Mouse (Mus musculus) liver, embryonic 12.5 days (tissue): ENCODE data around the gene Apeh. TPM values are rescaled to one million over a fixed set of nuclear protein-coding genes. Genes with fewer than 3 reads are reported as not detected.

Experiments
- ATAC-seq: fragments of 200-750 bp; cut with Nextera tagmentation; 2 replicates; pipeline ENCODE4 v1.8.0; 2017; ENCODE audit warnings: moderate number of reproducible peaks, mild to moderate bottlenecking, moderate library complexity
- H3K27ac ChIP-seq: fragments of 300-500 bp; sonication (generic); 2 replicates; pipeline ENCODE4 v1.5.1; 2016; ENCODE audit warnings: mild to moderate bottlenecking
- H3K27me3 ChIP-seq: fragments of 300-500 bp; sonication (generic); replicated peaks from 2 replicates; pipeline ENCODE4 v1.6.1; 2016; ENCODE audit warnings: mild to moderate bottlenecking, moderate library complexity
- H3K36me3 ChIP-seq: fragments of 300-500 bp; sonication (generic); 2 replicates; pipeline ENCODE4 v1.6.1; 2016; ENCODE audit warnings: mild to moderate bottlenecking, moderate library complexity
- H3K4me1 ChIP-seq: fragments of 300-500 bp; sonication (generic); 2 replicates; pipeline ENCODE4 v1.6.1; 2016
- H3K4me2 ChIP-seq: fragments of 300-500 bp; sonication (generic); 2 replicates; pipeline ENCODE4 v1.6.1; 2016; ENCODE audit warnings: mild to moderate bottlenecking, moderate library complexity
- H3K4me3 ChIP-seq: fragments of 300-500 bp; sonication (generic); 2 replicates; pipeline ENCODE4 v1.5.1; 2016; ENCODE audit warnings: mild to moderate bottlenecking, moderate library complexity
- H3K9ac ChIP-seq: fragments of 300-500 bp; sonication (generic); 2 replicates; pipeline ENCODE4 v1.6.1; 2016; ENCODE audit warnings: mild to moderate bottlenecking, moderate library complexity
- H3K9me3 ChIP-seq: fragments of 300-500 bp; sonication (generic); replicated peaks from 2 replicates; pipeline ENCODE4 v1.6.1; 2016; ENCODE audit warnings: mild to moderate bottlenecking, moderate library complexity
- WGBS: fragments of 180-500 bp; shearing (Covaris S2); methylation state at CpG from one replicate; pipeline ENCODE4 v1.1.7; 2016; ENCODE audit not compliant: insufficient replicate concordance; 5-methylcytosine and 5-hydroxymethylcytosine counted together
- polyA plus RNA-seq: library from polyadenylated mRNA; unstranded; fragments of >200 nt; fragmentation: Nextera tagmentation; extraction: Ambion mirVana; gene quantifications from 2 replicates; pipeline ENCODE4 v1.2.1, GENCODE M21; 2016

The Apeh gene
- polyA plus RNA-seq, 1 experiment from 2014 or later: 215 TPM

GRCm38 (mm10) chr9:108054331-108055040, 39.9 kb downstream of the Apeh start:
- 90% methylated on average over 22 of the region's 22 CpGs for WGBS
- no peak overlapping the region for H3K27ac ChIP-seq
- H3K4me3 ChIP-seq: no peak overlapping the region
- ATAC-seq: no peak
- H3K4me1 ChIP-seq: peaks cover 42% of the 10 kb centered on the region
- peaks cover 91% of the 10 kb centered on the region for H3K36me3 ChIP-seq
- no peaks in the 10 kb centered on the region for H3K27me3 ChIP-seq
- no peaks in the 10 kb centered on the region for H3K9me3 ChIP-seq
- H3K4me2 ChIP-seq: no peak overlapping the region
- no peak overlapping the region for H3K9ac ChIP-seq

GRCm38 (mm10) chr9:108053665-108054225, 40.7 kb downstream of the Apeh start:
- peak overlapping the region; percentile 36; the same call in 1 of the 2 replicates for H3K9ac ChIP-seq
- WGBS: 89% methylated on average over 15 of the region's 15 CpGs
- H3K27me3 ChIP-seq: no peaks in the 10 kb centered on the region
- peaks cover 84% of the 10 kb centered on the region for H3K36me3 ChIP-seq
- no peak for ATAC-seq
- H3K4me2 ChIP-seq: peak overlapping the region; percentile 44; the same call in 1 of the 2 replicates
- H3K4me3 ChIP-seq: no peak overlapping the region; the same call in 1 of the 2 replicates
- H3K9me3 ChIP-seq: no peaks in the 10 kb centered on the region
- H3K27ac ChIP-seq: peak overlapping the region; percentile 63
- peaks cover 44% of the 10 kb centered on the region for H3K4me1 ChIP-seq

GRCm38 (mm10) chr9:108052885-108053664, 41.3 kb downstream of the Apeh start, which contains the start of gene Amigo3:
TSS of gene Amigo3 (plus strand) at chr9:108053159.
- Histone ChIP-seq H3K27ac (peak within 1 kb of the TSS; percentile 63), H3K27me3 (no peaks in the 10 kb centered on the region), H3K4me1 (peaks cover 50% of the 10 kb centered on the region), H3K4me2 (peak within 1 kb of the TSS; percentile 44), H3K9ac (peak within 1 kb of the TSS; percentile 36), H3K9me3 (no peaks in the 10 kb centered on the region), H3K4me3 (peak within 1 kb of the TSS; percentile 4; the same call in 1 of the 2 replicates), H3K36me3 (peaks cover 77% of the 10 kb centered on the region)
- peak; percentile 46 for ATAC-seq
- 54% methylated on average over 20 of the region's 20 CpGs for WGBS

- peak overlapping the region; percentile 52 for H3K27ac ChIP-seq
- peaks cover 57% of the 10 kb centered on the region for H3K4me1 ChIP-seq
These were observed 42.0 kb downstream of the Apeh start for GRCm38 (mm10) chr9:108052411-108052810.

GRCm38 (mm10) chr9:108051931-108052220, 42.5 kb downstream of the Apeh start:
- H3K4me3 ChIP-seq: no peak overlapping the region
- H3K27ac ChIP-seq: peak overlapping the region; percentile 52; the same call in 1 of the 2 replicates
- peaks cover 62% of the 10 kb centered on the region for H3K4me1 ChIP-seq
- no peak overlapping the region for H3K4me2 ChIP-seq
- H3K27me3 ChIP-seq: no peaks in the 10 kb centered on the region
- no peaks in the 10 kb centered on the region for H3K9me3 ChIP-seq
- no peak for ATAC-seq
- no peak overlapping the region for H3K9ac ChIP-seq
- peaks cover 74% of the 10 kb centered on the region for H3K36me3 ChIP-seq
- 82% methylated on average over 4 of the region's 4 CpGs for WGBS

More at GRCm38 (mm10) chr9:108052411-108052810, 42.0 kb downstream of the Apeh start:
- H3K9ac ChIP-seq: no peak overlapping the region
- ATAC-seq: no peak
- no peaks in the 10 kb centered on the region for H3K9me3 ChIP-seq
- H3K4me2 ChIP-seq: no peak overlapping the region
- no peak overlapping the region for H3K4me3 ChIP-seq
- peaks cover 74% of the 10 kb centered on the region for H3K36me3 ChIP-seq
- no peaks in the 10 kb centered on the region for H3K27me3 ChIP-seq
- WGBS: 69% methylated on average over 7 of the region's 7 CpGs

- no peak overlapping the region for H3K4me2 ChIP-seq
- no peaks in the 10 kb centered on the region for H3K27me3 ChIP-seq
- peak overlapping the region; percentile 20; the same call in 1 of the 2 replicates for H3K27ac ChIP-seq
- H3K4me3 ChIP-seq: no peak overlapping the region
- H3K9ac ChIP-seq: no peak overlapping the region
- no peaks in the 10 kb centered on the region for H3K9me3 ChIP-seq
- peaks cover 74% of the 10 kb centered on the region for H3K36me3 ChIP-seq
- peaks cover 67% of the 10 kb centered on the region for H3K4me1 ChIP-seq
- no peak for ATAC-seq
- 90% methylated on average over 15 of the region's 15 CpGs for WGBS
These were observed 43.0 kb downstream of the Apeh start for GRCm38 (mm10) chr9:108051184-108051930.

GRCm38 (mm10) chr9:108049561-108050251, 44.7 kb downstream of the Apeh start:
- Histone ChIP-seq H3K27ac (peak overlapping the region; percentile 91), H3K27me3 (no peaks in the 10 kb centered on the region), H3K4me3 (peak overlapping the region; percentile 79), H3K9me3 (no peaks in the 10 kb centered on the region), H3K36me3 (peaks cover 74% of the 10 kb centered on the region), H3K9ac (peak overlapping the region; percentile 83), H3K4me2 (peak overlapping the region; percentile 94), H3K4me1 (peaks cover 75% of the 10 kb centered on the region)
- 0 out of 2 replicates have a peak, but pooled peaks have one; percentile 0 for ATAC-seq
- WGBS: 36% methylated on average over 15 of the region's 15 CpGs

- peaks cover 71% of the 10 kb centered on the region for H3K36me3 ChIP-seq
- no peaks in the 10 kb centered on the region for H3K9me3 ChIP-seq
- H3K27ac ChIP-seq: peak within 1 kb of the TSS; percentile 91
- ATAC-seq: peak; percentile 93
- peak within 1 kb of the TSS; percentile 94 for H3K4me2 ChIP-seq
- WGBS: 4% methylated on average over 39 of the region's 39 CpGs
- H3K4me1 ChIP-seq: peaks cover 70% of the 10 kb centered on the region
- H3K27me3 ChIP-seq: no peaks in the 10 kb centered on the region
- peak within 1 kb of the TSS; percentile 83 for H3K9ac ChIP-seq
- peak within 1 kb of the TSS; percentile 79 for H3K4me3 ChIP-seq
These were observed 45.4 kb downstream of the Apeh start, which contains the start of gene Gmppb for GRCm38 (mm10) chr9:108049016-108049455. TSS of gene Gmppb (plus strand) at chr9:108049242.

- peaks cover 66% of the 10 kb centered on the region for H3K4me1 ChIP-seq
- peak overlapping the region; percentile 79 for H3K4me3 ChIP-seq
- H3K27ac ChIP-seq: peak overlapping the region; percentile 91
- no peaks in the 10 kb centered on the region for H3K9me3 ChIP-seq
- H3K27me3 ChIP-seq: no peaks in the 10 kb centered on the region
- 1% methylated on average over 19 of the region's 19 CpGs for WGBS
- ATAC-seq: 0 out of 2 replicates have a peak, but pooled peaks have one; percentile 1
- peak overlapping the region; percentile 94 for H3K4me2 ChIP-seq
- peak overlapping the region; percentile 73 for H3K9ac ChIP-seq
- H3K36me3 ChIP-seq: peaks cover 68% of the 10 kb centered on the region
These were observed 45.8 kb downstream of the Apeh start for GRCm38 (mm10) chr9:108048566-108048955.

- peak overlapping the region; percentile 91 for H3K27ac ChIP-seq
- no peak; the same call in 1 of the 2 replicates for ATAC-seq
- no peaks in the 10 kb centered on the region for H3K9me3 ChIP-seq
- peaks cover 70% of the 10 kb centered on the region for H3K36me3 ChIP-seq
- WGBS: 36% methylated on average over 17 of the region's 17 CpGs
- peak overlapping the region; percentile 73 for H3K9ac ChIP-seq
- no peaks in the 10 kb centered on the region for H3K27me3 ChIP-seq
- peaks cover 59% of the 10 kb centered on the region for H3K4me1 ChIP-seq
- peak overlapping the region; percentile 79 for H3K4me3 ChIP-seq
- peak overlapping the region; percentile 94 for H3K4me2 ChIP-seq
These were observed 46.5 kb downstream of the Apeh start for GRCm38 (mm10) chr9:108047601-108048565.
